Mouse (Mus musculus): ENCODE data around the gene Olfr435. TPM values are rescaled to one million over a fixed set of nuclear protein-coding genes. Genes with fewer than 3 reads are reported as not detected.
"Not testable (repeated sequence)": the region's sequence is repeated elsewhere in the genome, so short reads cannot be mapped to it uniquely, and the experiment has no call there.

Gene Olfr435
- polyA plus RNA-seq (2015; fragmentation: Nextera tagmentation; extraction: Ambion mirVana): not detected in 2 replicates

DNA sequence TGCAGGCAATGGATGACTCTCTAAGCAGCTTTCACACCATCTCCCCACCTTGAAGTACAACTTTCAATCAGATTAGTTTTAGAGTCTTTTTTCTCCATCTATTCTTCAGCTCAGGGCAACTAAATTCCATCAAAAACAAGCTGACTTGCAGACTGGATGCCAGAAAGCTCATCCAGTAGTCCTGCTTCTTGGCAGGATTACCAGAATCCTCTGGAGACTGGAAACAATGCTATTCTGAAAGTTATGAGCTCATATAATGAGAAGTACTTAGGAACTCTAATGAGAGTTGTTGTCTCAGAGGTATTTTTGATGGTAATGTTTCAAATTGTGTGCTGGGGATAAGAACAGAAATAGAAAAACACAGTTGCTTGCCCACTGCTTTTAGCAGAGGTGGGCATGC, at the start of gene Olfr435:
Olfr435 (plus strand) TSS at position 366 of the 400 bp plus-strand sequence.
- no peak within 1 kb of the TSS for H3K9ac ChIP-seq
- H3K27me3 ChIP-seq: no peaks in the 10 kb centered on the region
- H3K4me2 ChIP-seq: no peak within 1 kb of the TSS
- H3K27ac ChIP-seq (replicated peaks): no peak within 1 kb of the TSS
- H3K9me3 ChIP-seq (replicated peaks): no peaks in the 10 kb centered on the region
- no peak for ATAC-seq (ENCODE audit: insufficient read depth)
- H3K36me3 ChIP-seq (replicated peaks): no peaks in the 10 kb centered on the region
- H3K4me3 ChIP-seq (replicated peaks): no peak within 1 kb of the TSS
- no peaks in the 10 kb centered on the region for H3K4me1 ChIP-seq (replicated peaks)

DNA sequence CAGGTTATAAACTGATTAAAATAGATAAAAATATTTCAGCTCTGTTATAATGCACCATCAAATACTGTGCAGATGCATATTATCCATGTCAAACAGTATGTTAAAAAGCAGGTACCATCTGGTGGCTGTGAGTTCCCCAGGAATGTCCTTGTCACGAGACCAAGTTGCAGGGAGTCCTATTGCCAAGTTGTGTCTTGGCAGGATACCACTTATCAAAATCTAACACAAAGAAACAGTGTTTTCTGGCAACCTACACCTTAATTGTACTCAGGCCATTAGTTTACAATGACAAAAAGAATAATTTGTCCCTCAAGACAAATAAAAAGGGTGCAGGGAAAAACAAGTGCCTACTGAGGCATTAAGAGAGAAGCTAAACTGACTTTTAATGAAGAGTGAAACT, 37.4 kb upstream of the Olfr435 start:
- 40% methylated on average over 1 of the region's 1 CpGs for WGBS (ENCODE audit: insufficient replicate concordance)
- H3K4me3 ChIP-seq (replicated peaks): no peak overlapping the region
- no peak overlapping the region for H3K9ac ChIP-seq
- no peaks in the 10 kb centered on the region for H3K4me1 ChIP-seq (replicated peaks)
- H3K27ac ChIP-seq (replicated peaks): no peak overlapping the region
- H3K4me2 ChIP-seq: no peak overlapping the region
- no peaks in the 10 kb centered on the region for H3K9me3 ChIP-seq (replicated peaks)
- no peaks in the 10 kb centered on the region for H3K27me3 ChIP-seq
- H3K36me3 ChIP-seq (replicated peaks): no peaks in the 10 kb centered on the region
- no peak for ATAC-seq (ENCODE audit: insufficient read depth)

- 34% methylated on average over 3 of the region's 3 CpGs for WGBS (ENCODE audit: insufficient replicate concordance)
- Histone ChIP-seq H3K4me3 (replicated peaks) (no peak within 1 kb of the TSS), H3K36me3 (replicated peaks) (no peaks in the 10 kb centered on the region), H3K27me3 (no peaks in the 10 kb centered on the region), H3K4me1 (replicated peaks) (no peaks in the 10 kb centered on the region), H3K9ac (no peak within 1 kb of the TSS), H3K27ac (replicated peaks) (no peak within 1 kb of the TSS), H3K4me2 (no peak within 1 kb of the TSS), H3K9me3 (replicated peaks) (no peaks in the 10 kb centered on the region)
- no peak for ATAC-seq (ENCODE audit: insufficient read depth)
Measured at GRCm38 (mm10) chr6:43162982-43163381, 34.0 kb upstream of the Olfr435 start, which contains the start of gene Olfr437. Olfr437 (plus strand) TSS chr6:43163282.

DNA sequence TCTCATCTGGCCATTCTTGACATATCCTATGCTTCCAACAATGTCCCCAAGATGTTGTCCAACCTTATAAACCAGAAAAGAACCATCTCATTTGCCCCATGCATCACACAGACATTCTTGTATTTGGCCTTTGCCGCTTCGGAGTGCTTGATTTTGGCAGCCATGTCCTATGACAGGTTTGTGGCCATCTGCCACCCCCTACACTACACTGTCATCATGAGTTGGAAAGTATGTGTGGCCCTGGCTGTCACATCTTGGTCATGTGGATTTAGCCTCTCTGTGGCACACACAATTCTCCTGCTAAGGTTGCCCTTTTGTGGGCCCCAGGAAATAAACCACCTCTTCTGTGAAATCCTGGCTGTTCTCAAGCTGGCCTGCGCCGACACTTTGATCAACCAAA, 29.7 kb upstream of the Olfr435 start:
- H3K4me1 ChIP-seq (replicated peaks): no peaks in the 10 kb centered on the region
- no peak overlapping the region for H3K9ac ChIP-seq
- no peaks in the 10 kb centered on the region for H3K9me3 ChIP-seq (replicated peaks)
- no peak overlapping the region for H3K27ac ChIP-seq (replicated peaks)
- WGBS (ENCODE audit: insufficient replicate concordance): 72% methylated on average over 4 of the region's 4 CpGs
- H3K36me3 ChIP-seq (replicated peaks): no peaks in the 10 kb centered on the region
- H3K27me3 ChIP-seq: no peaks in the 10 kb centered on the region
- H3K4me2 ChIP-seq: no peak overlapping the region
- H3K4me3 ChIP-seq (replicated peaks): no peak overlapping the region
- ATAC-seq (ENCODE audit: insufficient read depth): no peak

GRCm38 (mm10) chr6:43171840-43172239, 25.1 kb upstream of the Olfr435 start, which contains the start of gene Olfr13:
Olfr13 (plus strand) TSS chr6:43172140.
- Histone ChIP-seq H3K27me3 (no peaks in the 10 kb centered on the region), H3K9ac (no peak within 1 kb of the TSS), H3K4me1 (replicated peaks) (no peaks in the 10 kb centered on the region), H3K27ac (replicated peaks) (no peak within 1 kb of the TSS), H3K4me3 (replicated peaks) (no peak within 1 kb of the TSS), H3K4me2 (no peak within 1 kb of the TSS), H3K9me3 (replicated peaks) (no peaks in the 10 kb centered on the region), H3K36me3 (replicated peaks) (no peaks in the 10 kb centered on the region)
- 47% methylated on average over 4 of the region's 4 CpGs for WGBS (ENCODE audit: insufficient replicate concordance)
- ATAC-seq (ENCODE audit: insufficient read depth): no peak

DNA sequence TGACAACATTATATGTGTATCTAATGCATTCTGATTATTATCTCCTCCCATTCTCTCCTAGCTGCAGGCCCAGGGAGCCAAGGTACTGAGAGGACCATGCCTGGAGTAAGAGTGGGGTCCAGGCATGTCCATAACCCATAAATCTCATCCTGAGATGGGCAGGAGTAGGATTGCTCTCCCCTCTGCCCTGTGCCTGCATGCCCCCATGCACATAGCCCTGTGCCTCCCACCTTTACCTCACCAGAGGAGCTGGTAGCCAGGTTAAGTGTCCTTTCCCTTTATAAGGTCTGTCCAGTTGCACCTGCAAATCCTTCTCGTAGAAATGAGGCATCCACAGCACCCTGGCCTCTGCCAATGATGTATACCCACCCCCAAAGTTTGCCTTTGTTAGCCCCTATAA, 18.8 kb upstream of the Olfr435 start:
- Histone ChIP-seq H3K9me3 (replicated peaks) (no peaks in the 10 kb centered on the region), H3K4me1 (replicated peaks) (no peaks in the 10 kb centered on the region), H3K27ac (replicated peaks) (no peak overlapping the region), H3K9ac (no peak overlapping the region), H3K4me2 (no peak overlapping the region), H3K27me3 (no peaks in the 10 kb centered on the region), H3K36me3 (replicated peaks) (no peaks in the 10 kb centered on the region), H3K4me3 (replicated peaks) (no peak overlapping the region)
- ATAC-seq (ENCODE audit: insufficient read depth): no peak
- WGBS (ENCODE audit: insufficient replicate concordance): 23% methylated on average over 1 of the region's 1 CpGs

DNA sequence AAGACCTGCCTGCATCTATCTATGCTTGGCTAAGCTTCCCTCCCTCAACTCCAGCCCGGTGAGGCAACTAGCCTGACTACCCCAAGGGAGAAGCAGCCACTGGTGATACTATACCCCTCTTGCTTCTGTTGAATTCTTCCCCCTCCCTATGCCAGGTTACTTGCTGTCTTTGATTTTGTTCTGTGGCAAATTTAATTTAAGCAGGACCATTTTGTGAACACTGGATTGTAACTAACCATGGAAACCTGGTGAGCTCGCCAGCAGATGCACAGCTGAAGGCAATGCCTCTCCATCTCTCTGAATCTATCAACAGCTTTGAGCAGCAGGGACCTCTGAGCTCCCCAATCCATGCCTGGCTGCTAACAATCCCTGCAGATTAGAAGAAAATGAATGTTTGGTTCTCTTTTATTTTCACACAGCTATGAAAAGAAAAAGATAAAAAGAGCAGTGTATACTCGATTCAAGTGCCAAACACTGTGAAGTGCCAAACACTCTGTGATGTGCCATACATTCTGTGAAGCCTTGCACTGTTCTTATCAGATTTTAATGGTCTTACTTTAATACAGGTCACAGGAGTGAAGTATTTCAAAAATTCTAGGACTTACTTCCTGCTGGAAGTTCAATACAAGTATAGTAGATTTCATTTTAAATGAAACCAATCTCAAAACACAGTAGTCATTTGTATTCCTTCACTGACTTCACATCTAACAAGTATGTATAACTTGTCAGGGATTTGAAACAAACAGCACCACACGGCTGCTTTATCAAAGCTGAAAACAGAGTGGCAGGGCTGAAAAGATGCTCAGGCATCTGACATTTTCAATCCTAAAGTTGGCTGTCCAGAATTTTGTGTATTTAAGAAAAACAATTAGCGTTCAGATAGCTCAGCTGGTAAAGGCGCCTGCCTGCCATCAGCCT, 18.1 kb upstream of the Olfr435 start:
- Histone ChIP-seq H3K9ac (no peak overlapping the region), H3K9me3 (replicated peaks) (no peaks in the 10 kb centered on the region), H3K27me3 (no peaks in the 10 kb centered on the region), H3K4me2 (no peak overlapping the region), H3K36me3 (replicated peaks) (no peaks in the 10 kb centered on the region), H3K4me3 (replicated peaks) (no peak overlapping the region), H3K4me1 (replicated peaks) (no peaks in the 10 kb centered on the region), H3K27ac (replicated peaks) (no peak overlapping the region)
- ATAC-seq (ENCODE audit: insufficient read depth): no peak
- WGBS (ENCODE audit: insufficient replicate concordance): 44% methylated on average over 6 of the region's 6 CpGs

DNA sequence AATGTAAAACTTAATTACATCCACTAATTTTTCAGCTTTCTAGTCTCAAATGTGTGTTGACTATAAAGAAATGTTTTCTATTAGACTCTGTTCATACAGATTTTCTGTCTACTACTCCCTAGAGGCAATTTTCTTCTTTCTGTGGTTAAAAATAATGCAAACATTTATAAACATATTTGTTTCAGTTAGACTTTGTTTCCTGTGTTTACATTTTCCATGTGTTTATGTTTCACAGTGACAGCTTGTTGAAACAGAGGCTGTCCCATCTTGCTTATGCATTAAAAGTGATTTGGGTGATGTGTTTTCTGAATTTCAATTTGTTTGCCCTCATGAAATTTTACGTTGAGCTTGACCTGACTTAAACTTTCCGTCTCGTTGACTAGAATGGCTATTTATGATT, 6.0 kb upstream of the Olfr435 start:
- WGBS (ENCODE audit: insufficient replicate concordance): 59% methylated on average over 3 of the region's 3 CpGs
- no peak for ATAC-seq (ENCODE audit: insufficient read depth)
- Histone ChIP-seq H3K36me3 (replicated peaks) (no peaks in the 10 kb centered on the region), H3K9me3 (replicated peaks) (no peaks in the 10 kb centered on the region), H3K27ac (replicated peaks) (no peak overlapping the region), H3K4me1 (replicated peaks) (no peaks in the 10 kb centered on the region), H3K4me3 (replicated peaks) (no peak overlapping the region), H3K9ac (no peak overlapping the region), H3K4me2 (no peak overlapping the region), H3K27me3 (no peaks in the 10 kb centered on the region)

- no peak overlapping the region for H3K9ac ChIP-seq
- no peak for ATAC-seq (ENCODE audit: insufficient read depth)
Measured at GRCm38 (mm10) chr6:43198094-43198493, 1.1 kb downstream of the Olfr435 start.

GRCm38 (mm10) chr6:43202786-43203185, 5.8 kb downstream of the Olfr435 start:
- ATAC-seq (ENCODE audit: insufficient read depth): no peak
- no peaks in the 10 kb centered on the region for H3K4me1 ChIP-seq (replicated peaks)
- no peak overlapping the region for H3K27ac ChIP-seq (replicated peaks)
- H3K4me2 ChIP-seq: no peak overlapping the region
- H3K27me3 ChIP-seq: no peaks in the 10 kb centered on the region
- no peak overlapping the region for H3K9ac ChIP-seq
- no peak overlapping the region for H3K4me3 ChIP-seq (replicated peaks)
- H3K36me3 ChIP-seq (replicated peaks): no peaks in the 10 kb centered on the region
- no peaks in the 10 kb centered on the region for H3K9me3 ChIP-seq (replicated peaks)

More at GRCm38 (mm10) chr6:43198094-43198493, 1.1 kb downstream of the Olfr435 start:
- Histone ChIP-seq H3K27ac (replicated peaks) (no peak overlapping the region), H3K36me3 (replicated peaks) (no peaks in the 10 kb centered on the region), H3K4me1 (replicated peaks) (no peaks in the 10 kb centered on the region), H3K27me3 (no peaks in the 10 kb centered on the region), H3K4me3 (replicated peaks) (no peak overlapping the region), H3K9me3 (replicated peaks) (no peaks in the 10 kb centered on the region), H3K4me2 (no peak overlapping the region)
- 55% methylated on average over 3 of the region's 3 CpGs for WGBS (ENCODE audit: insufficient replicate concordance)

DNA sequence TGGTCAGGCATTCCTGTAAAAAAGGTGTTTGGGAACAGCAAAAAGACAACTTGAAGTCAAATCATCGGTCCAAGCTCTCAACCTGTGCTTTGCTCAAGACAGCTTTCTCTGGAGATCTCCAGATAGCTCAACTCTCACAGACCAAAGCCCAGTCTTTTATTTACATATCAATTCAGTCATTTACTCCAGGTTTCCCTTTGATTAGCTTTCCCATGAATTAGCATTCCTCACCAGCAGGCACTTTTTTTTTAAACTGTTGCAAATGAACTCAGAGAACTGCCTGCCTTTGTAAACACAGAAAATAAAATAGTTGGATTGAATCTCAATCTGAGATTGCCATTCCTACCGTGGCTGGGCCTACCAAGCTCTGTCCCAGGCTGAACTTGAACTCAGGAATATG, 8.4 kb downstream of the Olfr435 start:
- Histone ChIP-seq H3K4me1 (replicated peaks) (no peaks in the 10 kb centered on the region), H3K27ac (replicated peaks) (no peak overlapping the region), H3K36me3 (replicated peaks) (no peaks in the 10 kb centered on the region), H3K9ac (no peak overlapping the region), H3K4me2 (no peak overlapping the region), H3K4me3 (replicated peaks) (no peak overlapping the region), H3K9me3 (replicated peaks) (no peaks in the 10 kb centered on the region), H3K27me3 (no peaks in the 10 kb centered on the region)
- ATAC-seq (ENCODE audit: insufficient read depth): no peak
- 29% methylated on average over 2 of the region's 2 CpGs for WGBS (ENCODE audit: insufficient replicate concordance)

DNA sequence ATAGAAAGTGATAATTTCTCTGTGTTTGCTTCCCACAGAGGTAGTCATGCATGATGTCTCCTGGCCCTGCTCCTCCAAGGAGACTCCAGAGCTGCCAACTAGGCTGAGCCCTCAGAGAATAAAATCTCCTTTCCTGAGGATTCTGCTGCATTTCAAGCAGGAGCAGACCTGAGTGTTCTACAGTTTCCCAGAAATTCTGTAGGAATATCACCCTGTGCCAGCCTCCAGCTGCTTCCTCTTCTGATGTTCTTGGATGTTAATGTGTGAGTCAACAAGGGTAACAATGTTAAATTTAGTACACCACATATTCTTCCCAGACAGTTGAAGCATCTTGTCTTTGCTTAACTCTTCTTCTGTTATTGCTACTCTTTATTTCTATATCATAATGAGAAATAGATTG, 15.9 kb downstream of the Olfr435 start, which contains the start of gene Olfr434:
Olfr434 (plus strand) TSS at position 149 of the 400 bp plus-strand sequence.
- H3K4me3 ChIP-seq (replicated peaks); H3K4me1 ChIP-seq (replicated peaks); H3K36me3 ChIP-seq (replicated peaks); ATAC-seq (ENCODE audit: insufficient read depth); H3K27ac ChIP-seq (replicated peaks); H3K9ac ChIP-seq; H3K27me3 ChIP-seq; H3K9me3 ChIP-seq (replicated peaks); H3K4me2 ChIP-seq: not testable (repeated sequence)
